Mouse (Mus musculus) left cerebral cortex, adult 18-20 months (tissue): ENCODE data around the gene Aen. TPM values are rescaled to one million over a fixed set of nuclear protein-coding genes. Genes with fewer than 3 reads are reported as not detected.

Source experiments
- DNase-seq, 2 experiments: peaks; one replicate each; pipeline ENCODE4 v3.0.0; 2021 to 2022; ENCODE audit warnings: low spot score in 2 of 2, mixed read lengths in 1 of 2
- long read RNA-seq, 2 experiments: library from polyadenylated mRNA; stranded (forward); transcript quantifications; one replicate each; pipeline ENCODE4 v2.0.0; 2021
- total RNA-seq, 2 experiments: library from RNA; stranded (reverse); gene quantifications; 2 replicates each; pipeline ENCODE4 v1.2.3; 2021

The Aen gene
- total RNA-seq: 10 to 100 TPM; 21.5 to 25.5 TPM
- long read RNA-seq, experiment 1, full-length matches to known transcripts: 55 of 61 reads
- long read RNA-seq, experiment 1, partial matches to known transcripts: 3 of 61 reads
- long read RNA-seq, experiment 1, other reads (novel, unspliced or antisense): 3 of 61 reads
- long read RNA-seq, experiment 2, full-length matches to known transcripts: 35 of 43 reads
- long read RNA-seq, experiment 2, partial matches to known transcripts: 7 of 43 reads
- long read RNA-seq, experiment 2, other reads (novel, unspliced or antisense): 1 of 43 reads

GRCm38 (mm10) chr7:78895653-78896333, at the start of gene Aen:
Gene Aen (plus strand): TSS chr7:78895854.
- peak; percentile 95 to 97 for DNase-seq

- no peak for DNase-seq
Measured at GRCm38 (mm10) chr7:78846066-78846716, 49.5 kb upstream of the Aen start.

GRCm38 (mm10) chr7:78846737-78847434, 48.8 kb upstream of the Aen start, which contains the start of gene Det1:
Gene Det1 (minus strand): TSS chr7:78847263.
- peak; percentile 93 to 94 for DNase-seq

GRCm38 (mm10) chr7:78854051-78854450, 41.6 kb upstream of the Aen start:
- no peak for DNase-seq

GRCm38 (mm10) chr7:78855044-78855655, 40.5 kb upstream of the Aen start:
- DNase-seq: no peak

- no peak for DNase-seq
Measured at GRCm38 (mm10) chr7:78863796-78864445, 31.7 kb upstream of the Aen start.

- DNase-seq: no peak
Measured at GRCm38 (mm10) chr7:78864446-78864802, 31.2 kb upstream of the Aen start.

- DNase-seq: no peak
Measured at GRCm38 (mm10) chr7:78865212-78865949, 30.3 kb upstream of the Aen start.

GRCm38 (mm10) chr7:78868731-78869130, 26.9 kb upstream of the Aen start:
- DNase-seq: no peak

GRCm38 (mm10) chr7:78872366-78872765, 23.3 kb upstream of the Aen start:
- no peak for DNase-seq

GRCm38 (mm10) chr7:78872831-78873230, 22.8 kb upstream of the Aen start:
- DNase-seq: no peak

GRCm38 (mm10) chr7:78881607-78882468, 13.8 kb upstream of the Aen start:
- no peak for DNase-seq

- peak in 1 of 2 experiments; percentile 48 for DNase-seq
Measured at GRCm38 (mm10) chr7:78882469-78882837, 13.2 kb upstream of the Aen start.

GRCm38 (mm10) chr7:78883016-78883725, 12.5 kb upstream of the Aen start:
- DNase-seq: no peak

GRCm38 (mm10) chr7:78883726-78884060, 12.0 kb upstream of the Aen start:
- DNase-seq: no peak

GRCm38 (mm10) chr7:78884139-78884538, 11.5 kb upstream of the Aen start:
- DNase-seq: no peak

- DNase-seq: no peak
Measured at GRCm38 (mm10) chr7:78885404-78885803, 10.2 kb upstream of the Aen start.

- DNase-seq: no peak
Measured at GRCm38 (mm10) chr7:78886496-78886895, 9.2 kb upstream of the Aen start.

- no peak for DNase-seq
Measured at GRCm38 (mm10) chr7:78887431-78887842, 8.2 kb upstream of the Aen start.
